Mouse (Mus musculus): ENCODE data around the gene Ccdc78.
"Not testable (repeated sequence)": the region's sequence is repeated elsewhere in the genome, so short reads cannot be mapped to it uniquely, and the experiment has no call there.

Ccdc78 gene

GRCm38 (mm10) chr17:25783086-25783485 lies 3.3 kb upstream of the Ccdc78 start:
- no peak for DNase-seq (ENCODE audit: low spot score)

GRCm38 (mm10) chr17:25783861-25784574 lies 2.4 kb upstream of the Ccdc78 start:
- no peak for DNase-seq (ENCODE audit: low spot score)

- peak; percentile 91 for DNase-seq (ENCODE audit: low spot score)
Measured at GRCm38 (mm10) chr17:25785281-25785745, 1.1 kb upstream of the Ccdc78 start, which contains the start of gene Haghl. TSS of gene Haghl (minus strand) at chr17:25785673.

- no peak for DNase-seq (ENCODE audit: low spot score)
Measured at GRCm38 (mm10) chr17:25786781-25787504, 563 bp downstream of the Ccdc78 start.

- no peak for DNase-seq (ENCODE audit: low spot score)
Measured at GRCm38 (mm10) chr17:25791320-25791842, 5.0 kb downstream of the Ccdc78 start.

- peak; percentile 88 for DNase-seq (ENCODE audit: low spot score)
Measured at GRCm38 (mm10) chr17:25791843-25792527, 5.6 kb downstream of the Ccdc78 start.

GRCm38 (mm10) chr17:25792615-25793014 lies 6.2 kb downstream of the Ccdc78 start, which contains the start of gene Fam173a:
TSS of gene Fam173a (minus strand) at chr17:25792901.
- DNase-seq (ENCODE audit: low spot score) = peak; percentile 62

GRCm38 (mm10) chr17:25794197-25794596 lies 7.8 kb downstream of the Ccdc78 start:
- no peak for DNase-seq (ENCODE audit: low spot score)

- no peak for DNase-seq (ENCODE audit: low spot score)
Measured at GRCm38 (mm10) chr17:25794998-25795397, 8.6 kb downstream of the Ccdc78 start.

- DNase-seq (ENCODE audit: low spot score) = no peak
Measured at GRCm38 (mm10) chr17:25795609-25796092, 9.3 kb downstream of the Ccdc78 start, which contains the start of gene AC134908.4. TSS of gene AC134908.4 (minus strand) at chr17:25795659.

- no peak for DNase-seq (ENCODE audit: low spot score)
Measured at GRCm38 (mm10) chr17:25796211-25796771, 9.9 kb downstream of the Ccdc78 start.

GRCm38 (mm10) chr17:25796951-25797369 lies 10.6 kb downstream of the Ccdc78 start, which contains the start of gene Metrn:
TSS of gene Metrn (minus strand) at chr17:25797136.
- peak; percentile 72 for DNase-seq (ENCODE audit: low spot score)

- no peak for DNase-seq (ENCODE audit: low spot score)
Measured at GRCm38 (mm10) chr17:25801029-25801428, 14.6 kb downstream of the Ccdc78 start.

- no peak for DNase-seq (ENCODE audit: low spot score)
Measured at GRCm38 (mm10) chr17:25802825-25803517, 16.6 kb downstream of the Ccdc78 start.

- no peak for DNase-seq (ENCODE audit: low spot score)
Measured at GRCm38 (mm10) chr17:25806507-25806906, 20.1 kb downstream of the Ccdc78 start.

- not testable (repeated sequence) for DNase-seq (ENCODE audit: low spot score)
Measured at GRCm38 (mm10) chr17:25807452-25807851, 21.1 kb downstream of the Ccdc78 start.

- no peak for DNase-seq (ENCODE audit: low spot score)
Measured at GRCm38 (mm10) chr17:25808028-25808427, 21.6 kb downstream of the Ccdc78 start.

- no peak for DNase-seq (ENCODE audit: low spot score)
Measured at GRCm38 (mm10) chr17:25808789-25809605, 22.6 kb downstream of the Ccdc78 start, which contains the start of gene Fbxl16. TSS of gene Fbxl16 (plus strand) at chr17:25809085.

GRCm38 (mm10) chr17:25809606-25810340 lies 23.4 kb downstream of the Ccdc78 start:
- DNase-seq (ENCODE audit: low spot score) = no peak

All from ovary, postnatal 10 days (tissue).